Mouse (Mus musculus) olfactory bulb, adult 2 months (tissue): ENCODE data around the gene Eif1. TPM values are rescaled to one million over a fixed set of nuclear protein-coding genes. Genes with fewer than 3 reads are reported as not detected.
A peak's percentile ranks its signal among the peaks of the same experiment; 100 is the strongest.

ENCODE experiments used
- H3K27ac ChIP-seq: fragments of 200-500 bp; 2 replicates; pipeline ENCODE4 v1.5.1; 2012; ENCODE audit warnings: low read depth, low read length; ENCODE audit not compliant: insufficient read depth
- H3K4me1 ChIP-seq: fragments of 200-500 bp; 2 replicates; pipeline ENCODE4 v1.6.1; 2012; ENCODE audit warnings: low read length; ENCODE audit not compliant: control insufficient read depth, insufficient read depth
- H3K4me3 ChIP-seq: fragments of 200-500 bp; 2 replicates; pipeline ENCODE4 v1.5.1; 2012; ENCODE audit warnings: mild to moderate bottlenecking, low read depth, low read length, moderate library complexity; ENCODE audit not compliant: insufficient read depth
- CTCF ChIP-seq: fragments of 200-500 bp; IDR thresholded peaks from 2 replicates; pipeline ENCODE4 v1.5.1; 2012; ENCODE audit warnings: low read depth, mild to moderate bottlenecking, low read length, moderate library complexity; ENCODE audit not compliant: insufficient read depth
- POLR2A ChIP-seq: fragments of 200-500 bp; IDR thresholded peaks from 2 replicates; pipeline ENCODE4 v1.6.1; 2012; ENCODE audit warnings: mild to moderate bottlenecking, low read depth, low read length, moderate library complexity; ENCODE audit not compliant: insufficient read depth
- WGBS: fragments of 180-500 bp; shearing (Covaris S2); methylation state at CpG from one replicate; pipeline ENCODE4 v1.1.7; 2018; 5-methylcytosine and 5-hydroxymethylcytosine counted together
- polyA plus RNA-seq: library from polyadenylated mRNA; stranded (reverse); fragments of >200 nt; gene quantifications from 2 replicates; pipeline ENCODE4 v1.2.4, GENCODE M21; 2012; ENCODE audit warnings: low replicate concordance; ENCODE audit not compliant: missing spikeins, insufficient read depth, insufficient read length

Gene Eif1
- polyA plus RNA-seq, 1 experiment, result not detected

- Histone ChIP-seq H3K4me1 (peaks cover 7% of the 10 kb centered on the region), H3K4me3 (no peak overlapping the region), H3K27ac (no peak overlapping the region)
- TF ChIP-seq CTCF, result no peak
- TF ChIP-seq POLR2A, result no peak
- 44% methylated on average over 10 of the region's 10 CpGs for WGBS
Observed at GRCm38 (mm10) chr11:100287024-100287423, 32.7 kb upstream of the Eif1 start.

GRCm38 (mm10) chr11:100288942-100289341 lies 30.7 kb upstream of the Eif1 start:
- H3K27ac ChIP-seq, result no peak overlapping the region
- TF ChIP-seq POLR2A (no peak), CTCF (no peak)
- H3K4me3 ChIP-seq, result no peak overlapping the region
- peaks cover 7% of the 10 kb centered on the region for H3K4me1 ChIP-seq
- WGBS, result 83% methylated on average over 6 of the region's 6 CpGs

GRCm38 (mm10) chr11:100290235-100290634 lies 29.4 kb upstream of the Eif1 start:
- Histone ChIP-seq H3K4me1 (peaks cover 9% of the 10 kb centered on the region), H3K27ac (no peak overlapping the region), H3K4me3 (no peak overlapping the region)
- no peak for TF ChIP-seq POLR2A
- no peak for TF ChIP-seq CTCF
- 46% methylated on average over 5 of the region's 5 CpGs for WGBS

- WGBS, result 74% methylated on average over 6 of the region's 6 CpGs
- H3K4me3 ChIP-seq, result no peak overlapping the region
- TF ChIP-seq CTCF, result no peak
- H3K4me1 ChIP-seq, result peaks cover 5% of the 10 kb centered on the region; the same call in 1 of the 2 replicates
- no peak overlapping the region for H3K27ac ChIP-seq
Observed at GRCm38 (mm10) chr11:100292884-100293283, 26.8 kb upstream of the Eif1 start.

- H3K27ac ChIP-seq, result no peak overlapping the region
- H3K4me3 ChIP-seq, result no peak overlapping the region
- TF ChIP-seq CTCF (peak; percentile 99), POLR2A (no peak)
- 6% methylated on average over 10 of the region's 10 CpGs for WGBS
- peaks cover 9% of the 10 kb centered on the region; the same call in 1 of the 2 replicates for H3K4me1 ChIP-seq
Observed at GRCm38 (mm10) chr11:100295308-100295707, 24.4 kb upstream of the Eif1 start.

GRCm38 (mm10) chr11:100297801-100298200 lies 21.9 kb upstream of the Eif1 start:
- TF ChIP-seq POLR2A, result no peak
- TF ChIP-seq CTCF, result peak; percentile 57; the same call in 1 of the 2 replicates
- Histone ChIP-seq H3K4me1 (peaks cover 9% of the 10 kb centered on the region; the same call in 1 of the 2 replicates), H3K27ac (no peak overlapping the region), H3K4me3 (no peak overlapping the region)
- WGBS, result 39% methylated on average over 5 of the region's 5 CpGs

GRCm38 (mm10) chr11:100298274-100299036 lies 21.2 kb upstream of the Eif1 start:
- Histone ChIP-seq H3K4me3 (no peak overlapping the region), H3K4me1 (peaks cover 9% of the 10 kb centered on the region; the same call in 1 of the 2 replicates), H3K27ac (no peak overlapping the region)
- WGBS, result 19% methylated on average over 18 of the region's 18 CpGs
- TF ChIP-seq POLR2A, result no peak
- peak; percentile 67; the same call in 1 of the 2 replicates for TF ChIP-seq CTCF

GRCm38 (mm10) chr11:100300293-100300692 lies 19.4 kb upstream of the Eif1 start:
- WGBS, result 14% methylated on average over 5 of the region's 5 CpGs
- peaks cover 7% of the 10 kb centered on the region; the same call in 1 of the 2 replicates for H3K4me1 ChIP-seq
- TF ChIP-seq CTCF (no peak), POLR2A (no peak)
- no peak overlapping the region for H3K27ac ChIP-seq
- no peak overlapping the region for H3K4me3 ChIP-seq

- Histone ChIP-seq H3K27ac (no peak overlapping the region), H3K4me3 (no peak overlapping the region), H3K4me1 (peaks cover 7% of the 10 kb centered on the region; the same call in 1 of the 2 replicates)
- 95% methylated on average over 5 of the region's 5 CpGs for WGBS
- TF ChIP-seq POLR2A, result no peak
- no peak for TF ChIP-seq CTCF
Observed at GRCm38 (mm10) chr11:100301292-100301691, 18.4 kb upstream of the Eif1 start.
